Mouse (Mus musculus) frontal cortex, postnatal 10 days (tissue): ENCODE results near the gene Crebrf.
A peak's percentile ranks its signal among the peaks of the same experiment; 100 is the strongest.

Experiments
- DNase-seq, 2 experiments: peaks; one replicate each; pipeline ENCODE4 v3.0.0; 2022; ENCODE audit warnings: low spot score in 2 of 2, mixed read lengths in 1 of 2

The Crebrf gene

GRCm38 (mm10) chr17:26778430-26779100 is 63.1 kb downstream of the Crebrf start:
- DNase-seq = no peak

GRCm38 (mm10) chr17:26779471-26779870 is 64.0 kb downstream of the Crebrf start:
- no peak for DNase-seq

GRCm38 (mm10) chr17:26780750-26781571 is 65.5 kb downstream of the Crebrf start, which contains the start of gene Bnip1:
Gene Bnip1, plus strand, starts transcription at chr17:26781066.
- peak; percentile 69 to 77 for DNase-seq

DNA sequence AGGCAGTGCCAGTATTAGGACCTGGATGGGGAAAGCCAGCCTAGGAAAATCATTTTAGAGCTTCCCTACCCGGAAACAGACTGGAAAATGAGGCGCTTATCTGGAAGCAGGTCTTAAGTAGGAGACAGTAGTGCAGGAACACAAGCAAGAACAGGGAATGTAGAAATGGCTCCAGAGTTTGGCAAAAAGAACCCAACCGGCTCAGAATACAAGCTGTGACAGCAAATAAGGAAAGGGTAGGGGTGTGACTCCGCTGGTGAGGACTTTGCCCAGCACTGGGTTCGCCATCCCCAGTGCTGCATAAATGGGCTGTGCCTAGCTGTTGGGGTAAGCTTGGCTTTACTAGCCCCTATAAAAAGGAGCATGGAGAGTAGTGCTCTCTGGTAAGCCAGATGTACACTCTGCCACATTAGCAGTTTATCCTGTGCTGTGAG is 66.2 kb downstream of the Crebrf start:
- no peak for DNase-seq

DNA sequence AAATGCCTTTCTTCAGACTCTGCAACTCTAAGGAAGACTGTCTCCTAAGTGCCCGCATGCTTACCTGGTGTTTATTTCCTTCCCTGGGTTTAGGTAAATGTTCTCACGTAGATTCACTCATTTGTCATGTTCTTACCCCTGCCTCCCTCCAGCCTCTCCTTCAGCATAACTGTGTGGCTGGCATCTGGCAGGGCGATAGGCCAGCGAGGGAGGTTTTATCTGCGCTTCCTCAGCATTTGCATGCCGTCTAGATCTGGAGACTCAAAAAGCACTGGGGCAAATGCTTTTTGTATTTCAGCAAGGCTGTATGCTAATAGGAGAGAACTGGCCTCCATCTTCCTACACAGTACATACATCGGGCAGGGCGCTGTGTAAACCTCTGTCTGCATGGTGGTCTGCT is 69.1 kb downstream of the Crebrf start:
- no peak for DNase-seq

- DNase-seq = no peak
Observed at GRCm38 (mm10) chr17:26786586-26786985, 71.1 kb downstream of the Crebrf start.

DNA sequence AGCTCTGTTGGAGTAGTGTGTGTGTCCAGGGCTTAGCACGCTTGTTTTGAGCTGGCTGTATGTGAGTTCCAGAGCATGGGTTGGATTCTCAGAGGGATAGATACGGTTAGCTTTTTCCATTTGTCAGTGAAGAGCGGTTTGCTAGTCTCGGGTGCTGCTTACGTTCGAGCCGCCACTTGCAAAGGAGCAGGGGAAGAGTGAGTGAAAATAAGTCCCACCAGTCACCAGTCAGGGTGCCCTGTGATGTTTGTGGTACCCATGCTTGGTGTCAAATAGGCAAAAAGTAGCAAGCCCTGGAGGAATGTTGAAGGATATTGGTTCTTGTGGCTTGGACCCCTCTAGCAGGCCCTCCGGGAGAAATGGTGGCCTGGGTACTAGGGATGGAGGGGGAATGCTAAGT is 73.5 kb downstream of the Crebrf start:
- DNase-seq = no peak

DNA sequence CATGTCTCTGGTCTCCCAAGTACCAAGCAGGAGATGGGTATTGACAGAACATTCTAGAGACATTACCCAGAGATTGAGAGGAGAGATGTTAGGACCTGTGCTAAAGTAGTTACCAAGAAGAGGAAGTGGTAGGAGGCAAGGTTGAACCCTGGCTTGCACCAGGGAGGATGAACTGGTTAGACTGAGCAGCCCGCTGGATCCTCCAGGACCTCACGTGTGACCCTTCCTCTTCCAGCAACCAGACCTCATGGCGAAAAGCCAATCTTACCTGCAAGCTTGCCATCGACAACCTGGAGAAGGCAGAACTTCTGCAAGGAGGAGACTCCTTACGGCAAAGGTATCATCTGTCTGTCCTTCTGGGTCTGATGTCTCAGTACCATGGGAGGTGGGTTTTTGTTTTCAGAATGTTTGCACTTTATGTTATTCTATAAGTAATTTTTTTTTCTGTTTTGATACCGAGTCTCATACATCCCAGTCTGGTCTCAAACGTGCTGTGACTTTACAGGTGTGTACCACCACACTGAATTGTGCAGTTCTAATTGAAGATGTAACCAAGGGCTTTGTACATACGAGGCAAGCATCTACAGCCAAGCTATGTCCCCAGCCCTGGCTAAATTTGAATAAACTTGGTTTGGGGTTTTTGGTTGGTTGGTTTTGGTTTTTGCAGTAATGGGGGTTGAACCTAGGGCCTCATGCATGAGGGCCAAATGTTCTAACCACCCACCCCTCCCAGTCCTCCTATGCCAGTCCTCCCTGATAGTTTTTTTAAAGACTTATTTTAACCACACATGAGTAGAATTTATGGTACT is 74.2 kb downstream of the Crebrf start:
- no peak for DNase-seq

GRCm38 (mm10) chr17:26790269-26791214 is 75.1 kb downstream of the Crebrf start:
- no peak for DNase-seq

DNA sequence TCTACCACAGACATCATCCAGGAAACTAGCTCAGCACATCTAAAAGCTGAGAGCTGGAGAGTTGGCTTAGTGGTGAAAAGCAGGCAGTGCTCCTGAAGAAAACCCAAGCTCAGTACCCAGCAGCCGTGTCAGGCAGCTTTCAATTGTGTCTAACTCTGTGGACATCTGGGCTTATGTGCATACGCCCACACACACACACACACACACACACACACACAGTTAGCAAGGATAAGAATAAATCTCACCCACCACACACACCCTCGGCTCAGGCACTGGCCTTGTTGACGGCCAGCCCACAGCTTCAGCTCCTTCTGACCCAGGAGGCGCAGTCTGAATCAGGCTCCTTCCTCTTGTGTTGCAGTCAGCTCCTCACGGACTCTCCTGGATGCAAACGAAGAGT is 76.1 kb downstream of the Crebrf start:
- DNase-seq = no peak

DNA sequence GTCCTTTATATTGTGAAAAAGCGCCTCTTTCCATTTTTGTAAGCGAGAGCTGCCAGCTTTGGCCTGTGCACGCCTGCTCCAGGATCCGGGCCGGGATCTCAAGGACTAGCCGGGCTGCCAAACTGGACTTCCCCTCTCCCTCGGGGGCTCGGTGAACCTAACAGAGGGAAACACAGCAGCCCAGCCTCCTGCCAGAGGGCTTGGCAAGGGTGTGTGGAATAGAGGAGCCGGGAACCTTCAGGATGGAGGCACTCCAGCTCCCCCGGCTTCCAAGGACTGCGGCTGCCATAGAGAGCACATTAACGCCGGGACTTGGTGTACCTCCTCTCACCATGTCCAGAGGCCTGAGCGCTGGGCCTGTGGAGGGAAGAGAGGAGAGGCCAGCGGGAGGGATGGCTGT is 76.6 kb downstream of the Crebrf start:
- DNase-seq = no peak

DNA sequence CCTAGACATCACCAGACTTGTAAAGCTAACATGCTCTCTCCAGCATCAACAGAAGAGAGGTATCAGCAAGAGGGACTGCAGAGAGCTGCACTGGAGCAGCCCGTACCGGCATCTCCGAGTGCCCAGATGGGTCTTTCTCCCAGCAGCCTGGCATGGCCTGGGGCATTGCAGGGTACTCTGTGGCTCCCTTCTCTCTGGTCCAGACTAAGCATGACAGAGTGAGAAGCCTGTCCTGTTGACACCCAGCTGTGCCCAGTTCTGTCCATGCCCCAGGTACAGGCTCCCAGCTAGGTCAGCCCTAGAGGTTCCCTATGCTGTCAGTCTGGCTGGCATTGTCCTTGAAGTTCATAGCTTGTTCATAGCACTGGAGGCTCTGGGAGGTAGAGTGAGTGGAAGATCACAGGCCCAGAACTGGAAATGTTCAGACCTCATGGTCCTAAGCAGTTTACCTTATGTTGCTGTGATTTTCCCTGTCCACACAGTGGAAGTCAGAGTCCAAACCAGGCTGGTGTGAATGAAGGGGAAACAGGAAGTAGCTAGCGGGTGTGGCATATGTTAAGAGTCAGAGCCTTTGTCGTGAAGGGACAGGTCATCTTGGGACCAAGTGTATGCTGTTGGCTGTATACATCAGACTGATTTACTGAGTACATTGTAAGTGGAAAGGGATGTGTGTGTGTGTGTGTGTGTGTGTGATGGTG is 77.8 kb downstream of the Crebrf start:
- no peak for DNase-seq

DNA sequence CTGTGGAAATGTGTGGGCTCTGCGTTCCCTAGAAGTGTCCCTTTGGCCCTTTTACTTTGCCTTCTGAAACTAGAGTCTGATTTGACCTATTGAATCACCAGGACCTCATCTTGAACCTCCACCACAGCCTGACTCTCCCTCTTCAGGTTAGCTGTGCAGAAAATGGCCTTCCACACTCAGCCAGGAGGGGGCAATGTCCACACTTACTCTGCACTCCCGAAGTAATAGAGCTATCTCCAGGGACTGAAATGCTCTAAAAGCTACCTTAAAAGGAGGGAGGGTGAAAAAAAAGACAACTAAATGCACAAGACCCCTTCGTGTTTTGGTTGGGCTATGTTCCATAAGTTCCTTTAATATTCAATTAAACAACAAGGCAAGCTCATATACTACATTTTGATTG is 79.3 kb downstream of the Crebrf start:
- peak in 1 of 2 experiments; percentile 40 for DNase-seq

- DNase-seq = no peak
Observed at GRCm38 (mm10) chr17:26795386-26795785, 79.9 kb downstream of the Crebrf start.

DNA sequence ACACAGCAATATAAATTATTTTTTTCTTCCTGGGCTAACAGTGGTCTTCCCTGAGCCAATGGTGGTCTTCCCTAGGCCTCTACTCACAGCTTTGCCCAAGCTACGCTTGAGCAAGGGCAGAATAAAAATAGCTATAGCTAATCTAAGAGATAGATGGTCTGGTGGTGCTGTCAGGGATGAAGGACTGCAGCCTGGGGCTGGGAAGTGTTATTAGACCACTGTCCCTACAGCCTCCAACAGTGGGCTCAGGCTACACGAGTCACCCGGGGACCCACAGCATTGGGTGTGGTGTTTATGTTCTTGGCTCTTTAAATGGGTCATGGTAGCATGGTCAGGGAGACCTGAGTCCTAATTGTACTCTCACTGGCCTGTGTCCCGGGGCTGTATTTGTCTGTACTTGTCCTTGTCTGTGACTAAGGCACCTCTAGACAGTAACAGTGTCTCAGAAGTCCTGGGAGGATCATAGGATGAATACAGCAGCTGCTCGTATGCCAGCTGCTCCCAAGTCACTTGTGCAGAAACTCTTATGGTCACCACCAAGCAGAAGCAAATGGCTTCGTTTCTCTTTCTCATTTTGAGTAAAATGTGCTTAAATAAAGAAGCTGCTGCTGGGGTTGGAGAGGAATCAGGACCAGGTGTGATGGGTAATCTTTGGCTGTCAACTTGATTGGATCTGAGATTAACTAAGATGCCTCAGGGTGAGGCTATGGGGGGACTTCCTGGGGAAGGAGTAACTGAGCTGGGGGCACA is 82.1 kb downstream of the Crebrf start:
- no peak for DNase-seq

DNA sequence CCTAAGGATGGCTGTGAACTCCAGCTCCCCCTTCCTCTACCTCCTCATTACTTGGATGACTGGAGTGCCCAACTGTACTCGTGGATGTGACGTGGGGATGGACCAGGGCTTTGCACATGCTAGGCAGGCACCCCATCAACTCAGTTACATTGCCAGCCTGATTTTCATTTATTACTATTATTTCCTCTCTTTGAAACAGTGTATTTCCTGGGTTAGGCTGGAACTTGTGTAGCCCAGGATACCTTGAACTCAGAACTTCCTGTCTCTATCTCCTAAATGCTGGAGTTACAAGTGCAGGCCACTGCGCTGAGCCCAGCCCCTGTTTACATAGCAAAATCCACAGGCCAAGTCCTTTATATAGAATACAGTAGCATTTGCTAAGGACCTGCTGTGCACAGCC is 87.4 kb downstream of the Crebrf start:
- DNase-seq = no peak

DNA sequence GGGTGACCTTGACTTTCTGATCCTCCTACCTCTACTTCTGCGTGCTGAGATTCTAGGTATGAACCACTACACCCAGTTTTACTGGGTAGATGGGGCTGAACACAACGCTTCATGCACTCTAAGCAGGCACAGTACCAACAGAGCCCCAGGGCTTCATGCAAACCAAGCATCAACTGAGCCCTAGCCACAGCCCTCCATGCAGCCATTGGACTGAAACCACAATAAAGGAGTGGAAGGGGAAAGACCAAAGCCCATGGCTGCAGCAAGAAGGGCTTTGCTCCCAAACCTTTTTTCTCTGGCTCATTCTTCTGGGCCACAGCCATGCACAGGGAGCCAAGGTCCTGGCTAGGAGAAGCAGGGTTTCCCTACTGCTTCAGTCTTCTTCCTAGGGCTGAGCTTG is 97.2 kb downstream of the Crebrf start:
- DNase-seq = no peak

DNA sequence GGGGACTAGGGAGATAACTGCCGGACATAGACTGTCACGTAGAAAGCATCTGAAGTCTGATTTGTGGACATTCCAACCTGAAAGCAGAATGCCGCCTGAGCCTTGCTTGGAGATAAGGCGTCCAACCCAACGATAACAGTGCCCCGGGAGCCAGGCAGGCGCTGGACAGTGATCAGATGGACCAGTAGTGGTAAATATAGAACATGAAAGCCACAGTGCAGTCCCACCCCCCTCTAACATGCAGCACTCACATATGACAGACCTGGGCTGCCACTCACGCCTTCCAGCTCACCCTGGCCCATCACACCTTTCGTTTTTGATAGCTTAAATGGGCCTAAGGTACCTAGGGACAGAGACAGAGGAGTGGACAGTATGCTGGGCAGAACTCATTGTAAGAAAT is 98.0 kb downstream of the Crebrf start:
- no peak for DNase-seq

- no peak for DNase-seq
Observed at GRCm38 (mm10) chr17:26816810-26817209, 101.4 kb downstream of the Crebrf start.

GRCm38 (mm10) chr17:26817776-26818175 is 102.3 kb downstream of the Crebrf start:
- DNase-seq = no peak
